Mouse (Mus musculus): Measurements from ENCODE around the gene Ndufaf7. TPM values are rescaled to one million over a fixed set of nuclear protein-coding genes. Genes with fewer than 3 reads are reported as not detected.

Ndufaf7 gene
- 72.4 TPM for polyA plus RNA-seq (2015; fragmentation: Illumina TruSeq; extraction: RNeasy Lipid Tissue Mini Kit (QIAGEN cat#74804); ENCODE audit: low read depth, low replicate concordance)

GRCm38 (mm10) chr17:78936466-78937228 lies at the start of gene Ndufaf7, which contains the start of gene Cebpz:
Gene Ndufaf7, plus strand, starts transcription at chr17:78937136.
Gene Cebpz, minus strand, starts transcription at chr17:78937066.

GRCm38 (mm10) chr17:78906892-78907291 lies 30.0 kb upstream of the Ndufaf7 start, which contains the start of gene Sult6b1:
Gene Sult6b1, minus strand, starts transcription at chr17:78906992.

DNA sequence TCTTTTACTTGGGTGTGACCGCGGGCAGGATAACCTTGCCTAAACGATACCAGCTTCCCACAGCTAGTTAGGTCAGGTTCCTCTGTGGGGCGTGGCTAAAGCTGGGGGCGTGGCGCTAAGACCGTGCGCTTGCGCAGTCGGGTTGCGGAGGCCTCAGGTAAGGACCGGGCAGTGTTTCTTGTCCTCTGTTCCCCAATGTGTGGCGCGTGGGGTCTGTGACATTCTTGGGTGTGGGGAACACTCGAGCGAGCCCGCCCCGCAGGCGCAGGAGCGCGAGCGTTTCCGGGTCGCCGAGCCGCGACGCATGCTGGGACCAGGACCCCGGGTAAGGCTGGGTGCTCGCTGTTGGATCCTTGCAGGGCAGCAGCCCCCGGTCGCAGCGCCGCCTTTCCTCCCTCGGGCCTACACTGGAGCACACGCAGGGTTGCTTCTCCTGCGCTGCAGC lies 20.5 kb upstream of the Ndufaf7 start, which contains the start of gene Cebpzos:
Gene Cebpzos, plus strand, starts transcription at position 132 of the 445 bp plus-strand sequence.

Other genes with a start within 250 kb of the Ndufaf7 start
- 34.8 TPM for gene Strn, start 199.9 kb upstream of the Ndufaf7 start, polyA plus RNA-seq (2015; fragmentation: Illumina TruSeq; extraction: RNeasy Lipid Tissue Mini Kit (QIAGEN cat#74804); ENCODE audit: low read depth, low replicate concordance)
- 33.5 TPM for gene Heatr5b, start 101.8 kb upstream of the Ndufaf7 start, polyA plus RNA-seq (2015; fragmentation: Illumina TruSeq; extraction: RNeasy Lipid Tissue Mini Kit (QIAGEN cat#74804); ENCODE audit: low read depth, low replicate concordance)
- gene Gpatch11, start 101.6 kb upstream of the Ndufaf7 start, polyA plus RNA-seq (2015; fragmentation: Illumina TruSeq; extraction: RNeasy Lipid Tissue Mini Kit (QIAGEN cat#74804); ENCODE audit: low read depth, low replicate concordance), result 36.2 TPM
- gene Eif2ak2, start 54.6 kb upstream of the Ndufaf7 start, polyA plus RNA-seq (2015; fragmentation: Illumina TruSeq; extraction: RNeasy Lipid Tissue Mini Kit (QIAGEN cat#74804); ENCODE audit: low read depth, low replicate concordance), result 3.6 TPM
- gene Sult6b1, start 30.1 kb upstream of the Ndufaf7 start, polyA plus RNA-seq (2015; fragmentation: Illumina TruSeq; extraction: RNeasy Lipid Tissue Mini Kit (QIAGEN cat#74804); ENCODE audit: low read depth, low replicate concordance), result 0.67 TPM
- gene Cebpzos, start 20.6 kb upstream of the Ndufaf7 start, polyA plus RNA-seq (2015; fragmentation: Illumina TruSeq; extraction: RNeasy Lipid Tissue Mini Kit (QIAGEN cat#74804); ENCODE audit: low read depth, low replicate concordance), result 81.6 TPM
- 26.5 TPM for gene Cebpz, start 70 bp upstream of the Ndufaf7 start, polyA plus RNA-seq (2015; fragmentation: Illumina TruSeq; extraction: RNeasy Lipid Tissue Mini Kit (QIAGEN cat#74804); ENCODE audit: low read depth, low replicate concordance)
- 12.8 TPM for gene Prkd3, start 83.7 kb downstream of the Ndufaf7 start, polyA plus RNA-seq (2015; fragmentation: Illumina TruSeq; extraction: RNeasy Lipid Tissue Mini Kit (QIAGEN cat#74804); ENCODE audit: low read depth, low replicate concordance)
- gene Qpct, start 114.8 kb downstream of the Ndufaf7 start, polyA plus RNA-seq (2015; fragmentation: Illumina TruSeq; extraction: RNeasy Lipid Tissue Mini Kit (QIAGEN cat#74804); ENCODE audit: low read depth, low replicate concordance), result 21.4 TPM